Mouse (Mus musculus): ENCODE results near the gene Wnt2.

DNA sequence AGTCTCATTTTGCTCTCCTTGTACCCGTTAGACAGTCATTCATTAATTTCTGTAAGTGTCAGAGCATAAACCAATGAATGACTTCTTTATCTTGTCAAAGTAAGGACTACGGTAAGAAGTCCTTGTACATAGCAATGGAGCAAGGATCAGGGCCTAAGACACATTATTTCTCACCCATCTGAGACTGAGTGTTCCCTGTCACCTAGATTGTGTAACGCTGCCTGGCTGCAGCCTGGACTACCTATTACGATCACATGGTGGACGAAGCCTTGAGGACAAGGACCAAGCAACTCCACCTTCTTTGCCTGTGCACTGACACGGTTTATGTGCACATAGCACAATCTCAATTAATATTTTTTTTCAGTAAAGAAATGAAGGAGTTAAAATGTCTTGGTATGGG is 28.3 kb downstream of the Wnt2 start:
- no peak for TF ChIP-seq POLR2A (IDR thresholded peaks at IDR 0.05; ENCODE audit: control insufficient read depth in 1 of 2, insufficient read depth in 1 of 2, low read depth in 1 of 2, low read length in 2 of 2, poor library complexity in 1 of 2)
- no peak for TF ChIP-seq TAL1 (IDR thresholded peaks at IDR 0.05; ENCODE audit: low read length)
